Mouse (Mus musculus) megakaryocyte-erythroid progenitor cell, adult 5-6 weeks (primary cell): Measurements from ENCODE around the gene Cnst. TPM values are rescaled to one million over a fixed set of nuclear protein-coding genes. Genes with fewer than 3 reads are reported as not detected.
A peak's percentile ranks its signal among the peaks of the same experiment; 100 is the strongest.

Source experiments
- ATAC-seq: replicated peaks from 2 replicates; pipeline ENCODE4 v1.8.0; 2016; ENCODE audit warnings: mild to moderate bottlenecking, inconsistent platforms; ENCODE audit not compliant: severe bottlenecking, poor library complexity, low FRiP score, low TSS enrichment
- total RNA-seq, 2 experiments: library from RNA; stranded (forward) in 1 of 2; stranded (reverse) in 1 of 2; fragments of 200-1000, 215-1000 nt in 1 of 2; fragments of >200 nt in 1 of 2; fragmentation: Nextera tagmentation in 1 of 2; gene quantifications; 2 replicates each; pipeline ENCODE4 v1.2.3; 2014 to 2017

The Cnst gene
- 18.3 and 21.0 TPM in 2 replicates for total RNA-seq (2014; fragmentation: Nextera tagmentation)
- total RNA-seq (2017): 16.3 and 18.4 TPM in 2 replicates

DNA sequence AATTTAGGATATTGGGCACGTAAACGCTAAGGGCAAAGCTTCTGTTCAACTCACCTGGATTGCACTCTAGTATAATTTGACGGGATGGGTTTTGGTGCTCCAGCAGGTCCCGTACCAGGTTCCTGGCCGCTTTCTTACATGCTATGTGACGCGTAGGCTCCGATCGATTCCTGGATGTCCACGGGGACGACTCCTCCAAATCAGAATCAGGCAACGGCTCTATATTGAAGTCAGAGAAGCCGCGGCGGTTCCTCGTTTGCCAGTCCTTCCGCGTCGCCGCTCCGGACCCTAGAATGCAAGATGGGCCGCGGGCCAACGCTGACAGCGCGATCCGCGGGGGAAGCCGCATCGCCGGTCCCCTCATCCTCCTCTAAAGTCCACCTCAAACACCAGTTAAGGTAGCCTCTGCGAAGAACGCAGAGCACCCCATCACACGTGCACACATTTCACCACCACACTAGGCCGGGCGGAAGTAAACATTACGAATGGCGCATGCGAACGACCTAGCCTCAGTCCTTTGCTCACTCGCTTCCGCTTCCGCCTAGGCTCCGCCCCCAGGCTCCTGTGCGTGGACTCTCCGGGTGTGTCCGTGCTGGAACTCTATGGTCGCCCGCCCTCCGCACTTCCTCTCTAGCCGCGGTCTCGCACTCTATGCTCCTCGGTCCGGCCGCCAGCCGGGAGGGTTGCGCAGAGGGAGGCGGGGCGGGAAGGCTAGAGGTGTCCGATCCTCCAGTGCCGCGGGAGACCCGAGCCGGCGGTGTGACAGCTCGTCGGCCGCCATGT, at the start of gene Cnst, which contains the start of gene Tfb2m:
Gene Cnst (plus strand): TSS at position 603 of the 783 bp plus-strand sequence.
Gene Tfb2m (minus strand): TSS at position 500 of the 783 bp plus-strand sequence.
- ATAC-seq: peak; percentile 96

DNA sequence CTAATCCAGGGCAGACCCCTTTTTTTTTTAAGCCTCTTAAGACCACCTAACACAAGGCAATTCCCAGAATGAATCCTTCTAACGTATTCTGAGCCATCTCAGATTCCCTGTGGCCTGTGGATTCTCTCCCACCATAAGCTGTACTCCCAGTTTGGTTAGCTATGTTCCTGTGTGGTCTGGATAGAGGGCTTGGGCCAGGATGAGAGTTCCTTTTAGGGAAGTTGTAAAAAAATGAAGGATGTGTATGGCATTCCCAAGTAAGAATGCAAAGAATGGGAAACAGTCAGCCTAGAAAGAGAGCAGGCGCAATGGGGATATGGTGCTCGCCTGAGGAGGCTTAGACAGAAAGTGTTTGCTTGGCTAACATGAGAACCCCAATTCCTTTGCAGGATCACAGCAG, 46.9 kb upstream of the Cnst start:
- ATAC-seq: no peak

- peak; percentile 63; the same call in 1 of the 2 replicates for ATAC-seq
Measured at GRCm38 (mm10) chr1:179502565-179502964, 43.6 kb upstream of the Cnst start.

GRCm38 (mm10) chr1:179506530-179507315, 39.4 kb upstream of the Cnst start:
- peak; percentile 60 for ATAC-seq

- ATAC-seq: no peak
Measured at GRCm38 (mm10) chr1:179510546-179511340, 35.4 kb upstream of the Cnst start.

DNA sequence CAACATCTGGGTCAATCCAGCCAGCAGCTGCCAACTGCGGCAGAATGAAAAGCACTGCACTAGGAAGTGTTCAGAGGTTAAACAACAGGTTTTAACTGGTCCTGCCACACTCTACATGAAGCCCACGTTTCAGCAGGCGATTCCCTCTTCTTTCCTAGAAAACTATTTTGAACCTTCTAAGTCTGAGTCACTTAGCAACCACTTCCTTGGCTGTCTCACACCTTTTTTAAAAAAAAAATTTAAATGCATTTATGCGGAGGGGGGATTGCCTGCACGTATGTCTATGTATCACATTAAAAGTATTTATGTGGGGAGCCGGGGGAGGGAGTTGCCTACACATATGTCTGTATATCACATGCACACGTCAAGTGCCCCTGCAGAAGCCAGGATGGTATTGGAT, 34.3 kb upstream of the Cnst start:
- no peak for ATAC-seq

GRCm38 (mm10) chr1:179516941-179517712, 29.0 kb upstream of the Cnst start:
- peak; percentile 68 for ATAC-seq

DNA sequence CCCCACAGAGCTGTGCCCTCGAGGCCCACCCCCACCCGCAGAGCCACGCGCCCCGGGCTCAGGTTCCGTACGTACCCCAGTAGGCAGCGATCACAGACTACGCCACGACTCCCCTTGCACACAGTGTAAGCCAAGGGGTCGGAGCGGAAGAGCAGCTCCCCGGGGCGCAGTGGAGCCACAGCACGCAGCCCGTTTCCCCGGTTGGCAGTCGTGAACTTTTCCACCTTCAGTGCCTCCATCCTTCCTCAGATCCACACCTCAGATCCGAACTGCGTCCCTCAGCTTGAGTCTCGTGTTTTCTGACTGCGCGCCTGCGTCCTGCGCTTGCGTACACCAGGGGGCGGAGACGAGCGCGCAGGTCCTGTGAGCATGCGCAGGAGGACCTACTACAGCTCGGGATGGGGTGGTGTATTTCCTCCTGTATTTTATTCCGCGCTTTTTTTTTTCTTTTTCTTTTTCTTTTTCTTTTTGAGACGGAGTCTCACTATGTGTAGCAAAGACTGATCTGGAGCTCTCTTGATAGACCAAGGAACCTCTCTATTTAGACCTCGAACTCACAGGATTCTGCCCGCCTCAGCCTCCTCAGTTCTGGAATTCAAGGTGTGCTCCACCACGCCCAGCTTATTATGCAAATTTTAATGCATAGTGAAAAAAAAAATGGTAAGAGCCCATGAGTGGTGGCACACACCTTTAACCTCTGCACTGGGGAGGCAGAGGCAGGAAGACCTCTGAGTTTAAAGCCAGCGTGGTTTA, 28.3 kb upstream of the Cnst start, which contains the start of gene Smyd3:
Gene Smyd3 (minus strand): TSS at position 329 of the 753 bp plus-strand sequence.
- peak; percentile 95 for ATAC-seq

DNA sequence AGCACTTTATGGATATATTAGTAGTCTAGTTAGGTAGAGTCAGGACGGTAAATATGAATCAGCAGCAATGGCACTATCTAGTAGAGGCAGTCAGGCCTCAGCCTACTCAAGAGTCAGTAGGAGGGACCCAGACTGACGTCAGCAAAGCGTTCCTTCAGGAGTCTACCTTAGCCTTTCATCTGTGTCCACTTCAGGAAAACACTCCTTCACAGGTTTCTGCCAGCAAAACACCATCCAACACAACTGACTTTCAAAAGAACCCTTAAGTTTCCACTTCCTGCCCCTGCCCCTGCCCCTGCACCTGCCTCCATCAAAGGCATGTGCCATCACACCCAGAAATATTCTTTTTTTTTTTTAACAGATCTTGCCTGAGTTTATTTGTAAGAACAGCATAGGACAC, 26.3 kb upstream of the Cnst start:
- ATAC-seq: no peak

DNA sequence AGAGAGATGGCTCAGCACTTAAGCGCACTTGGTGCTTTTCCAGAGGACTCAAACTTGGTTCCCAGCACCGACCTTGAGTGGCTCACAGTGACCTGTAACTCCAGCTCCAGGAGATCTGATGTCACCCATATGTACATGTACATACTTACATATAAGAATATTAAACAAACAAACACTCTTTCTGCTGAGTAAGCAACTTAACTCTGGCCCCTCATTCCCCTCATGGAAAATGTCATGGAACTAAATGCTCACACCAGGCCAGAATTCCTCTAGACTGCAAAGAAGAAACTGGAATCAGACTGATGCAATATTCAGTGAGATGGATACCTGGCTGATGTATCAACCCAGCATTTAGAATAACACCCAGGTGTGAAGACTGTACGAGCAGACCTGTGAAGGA, 7.1 kb upstream of the Cnst start:
- ATAC-seq: no peak

DNA sequence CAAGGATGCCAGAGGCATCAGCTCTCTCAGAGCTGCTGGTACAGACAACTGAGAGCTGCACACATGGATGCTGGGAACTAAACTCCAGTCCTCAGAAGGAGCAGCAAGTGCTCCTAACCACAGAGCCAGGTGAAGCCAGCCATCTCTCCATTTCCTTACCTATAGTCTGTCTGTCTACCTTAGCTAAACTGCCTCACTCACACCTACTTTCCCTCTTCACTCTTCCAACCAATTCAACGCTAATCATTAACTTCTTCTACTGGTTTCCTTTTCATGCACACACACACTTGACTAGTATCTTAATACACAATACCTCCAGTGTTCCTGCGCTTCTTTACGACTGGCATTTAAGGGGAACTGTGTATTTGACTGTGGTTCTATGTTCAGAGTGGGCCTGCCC, 6.3 kb upstream of the Cnst start:
- no peak for ATAC-seq

- no peak for ATAC-seq
Measured at GRCm38 (mm10) chr1:179541502-179541901, 4.7 kb upstream of the Cnst start.

GRCm38 (mm10) chr1:179546551-179546917, 364 bp downstream of the Cnst start:
- ATAC-seq: peak; percentile 65

DNA sequence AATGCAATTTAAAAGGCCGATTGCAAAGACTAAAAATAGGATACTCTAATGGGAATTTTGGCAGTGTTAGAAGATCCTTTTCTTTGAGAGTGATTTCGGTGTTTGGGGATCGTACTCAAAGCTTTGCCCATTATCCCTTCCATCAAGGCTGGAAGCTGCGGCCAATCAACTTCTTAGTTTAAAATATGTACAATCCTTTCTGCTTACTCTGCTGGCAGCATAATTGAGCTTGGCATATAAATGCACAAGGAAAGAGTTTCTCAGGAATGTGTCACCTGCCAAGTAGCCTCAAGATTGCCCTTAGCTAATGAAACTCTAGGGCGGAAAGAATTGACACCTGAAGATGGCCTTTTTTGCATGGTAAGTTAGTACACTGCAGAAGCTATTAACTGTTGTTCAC, 1.0 kb downstream of the Cnst start:
- ATAC-seq: no peak

DNA sequence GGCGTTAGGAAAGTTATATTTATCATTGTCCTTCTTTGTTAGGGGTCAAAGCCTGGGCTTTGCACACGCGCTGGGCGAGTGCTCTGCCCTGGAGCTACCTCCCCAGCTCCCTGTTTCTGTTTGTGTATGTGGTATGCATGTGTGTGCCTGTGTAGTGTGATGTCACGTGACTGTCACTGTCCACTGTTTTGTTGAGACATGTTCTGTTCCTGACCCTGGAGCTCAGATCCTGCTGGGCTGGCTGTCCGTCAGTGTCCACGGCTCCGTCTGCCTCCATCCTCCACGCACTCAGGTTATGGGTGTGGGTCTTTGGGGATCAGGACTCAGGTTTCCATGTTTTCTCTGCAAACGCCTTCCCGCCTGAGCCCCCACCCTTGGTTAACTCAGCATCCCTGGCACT, 2.0 kb downstream of the Cnst start:
- no peak for ATAC-seq

DNA sequence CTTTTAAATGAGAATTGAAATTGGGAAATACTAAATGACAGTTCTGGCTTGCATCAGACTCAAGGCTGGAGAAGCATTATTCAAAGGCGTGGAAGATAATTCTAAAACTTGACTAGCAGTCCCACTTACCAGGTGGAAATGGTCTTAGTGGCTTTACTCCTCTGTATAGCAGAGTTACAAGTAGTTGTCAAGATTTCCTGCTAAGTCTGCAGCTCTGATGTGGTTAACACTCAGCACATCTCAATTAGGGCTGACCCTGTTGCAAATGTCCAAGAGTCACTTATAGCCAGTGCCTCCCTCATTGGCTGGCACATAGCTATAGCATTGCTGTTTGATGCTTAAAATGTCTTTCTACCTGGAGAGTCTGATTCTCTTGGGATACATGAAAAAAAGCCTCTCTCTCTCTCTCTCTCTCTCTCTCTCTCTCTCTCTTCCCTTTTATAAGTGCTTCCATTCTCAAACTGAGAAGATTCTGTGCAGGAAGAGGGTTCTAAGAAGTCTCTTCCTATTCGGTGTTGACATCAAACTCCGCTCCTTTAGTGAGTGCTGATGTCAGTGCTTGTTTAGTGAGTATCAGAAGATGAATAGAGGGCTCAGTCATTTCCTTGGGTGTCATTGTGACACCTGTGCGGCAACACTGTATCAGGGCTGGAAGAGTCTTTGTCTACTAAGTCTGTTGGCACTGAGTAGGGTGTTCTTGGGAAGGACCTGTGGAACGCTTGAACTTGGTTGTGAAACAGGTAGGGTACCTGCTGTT, 3.0 kb downstream of the Cnst start:
- ATAC-seq: no peak

GRCm38 (mm10) chr1:179551336-179551735, 5.2 kb downstream of the Cnst start:
- ATAC-seq: peak; percentile 77

GRCm38 (mm10) chr1:179551921-179552320, 5.8 kb downstream of the Cnst start:
- no peak for ATAC-seq
